Mouse (Mus musculus): ENCODE data around the gene Gm10447. TPM values are rescaled to one million over a fixed set of nuclear protein-coding genes. Genes with fewer than 3 reads are reported as not detected.

Gene Gm10447
- polyA plus RNA-seq, 1 experiment: not detected

DNA sequence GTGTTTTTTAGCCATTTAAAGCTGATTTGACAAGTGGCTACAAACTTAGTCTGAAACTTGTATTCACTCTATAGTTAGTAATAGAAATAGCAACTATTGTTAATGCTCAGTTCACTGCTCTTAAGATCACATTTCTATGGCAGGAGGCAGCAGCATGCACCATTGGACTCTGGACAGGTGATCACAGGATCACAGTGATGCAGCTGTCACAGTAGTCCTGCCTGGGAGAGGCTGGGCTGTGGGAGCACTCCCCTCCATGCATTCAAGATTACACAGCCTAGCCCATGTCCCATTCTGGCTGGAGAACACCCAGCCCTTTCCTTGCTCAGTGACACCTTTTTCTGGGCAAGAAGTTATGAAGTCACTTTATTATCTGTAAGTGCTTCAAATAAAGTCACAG lies 38.9 kb downstream of the Gm10447 start:
- TF ChIP-seq CTCF (IDR thresholded peaks at IDR 0.05; ENCODE audit: low read depth, low read length) (no peak), POLR2A (IDR thresholded peaks at IDR 0.05; ENCODE audit: borderline replicate concordance, low read depth, low read length) (no peak)
- Histone ChIP-seq H3K4me3 (ENCODE audit: insufficient read depth, low read length) (no peak overlapping the region), H3K27ac (ENCODE audit: insufficient read depth, low read depth, low read length) (no peak overlapping the region), H3K4me1 (ENCODE audit: control insufficient read depth, insufficient read depth, low read length) (no peaks in the 10 kb centered on the region)

DNA sequence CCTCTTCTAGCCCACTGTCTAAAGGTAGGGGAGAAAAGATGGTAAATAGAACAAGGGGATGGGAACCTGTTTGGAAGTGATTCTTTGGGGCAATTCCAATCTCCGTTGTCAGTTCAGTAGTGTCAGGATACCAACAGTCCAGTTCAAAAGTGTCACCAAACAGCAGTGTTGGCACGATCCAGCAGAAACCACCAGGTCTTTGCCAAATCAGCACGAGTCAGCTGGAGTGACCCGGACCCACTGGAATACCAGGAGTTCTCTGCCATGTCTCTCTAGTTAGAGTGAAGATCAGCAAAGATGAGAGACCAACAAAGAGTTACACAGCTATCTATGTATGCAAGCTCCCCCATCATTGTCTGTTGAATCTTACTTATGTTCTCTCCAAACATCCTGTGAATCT lies 43.0 kb downstream of the Gm10447 start:
- H3K27ac ChIP-seq (ENCODE audit: insufficient read depth, low read depth, low read length): no peak overlapping the region
- no peaks in the 10 kb centered on the region for H3K4me1 ChIP-seq (ENCODE audit: control insufficient read depth, insufficient read depth, low read length)
- TF ChIP-seq CTCF (IDR thresholded peaks at IDR 0.05; ENCODE audit: low read depth, low read length) (no peak), POLR2A (IDR thresholded peaks at IDR 0.05; ENCODE audit: borderline replicate concordance, low read depth, low read length) (no peak)

DNA sequence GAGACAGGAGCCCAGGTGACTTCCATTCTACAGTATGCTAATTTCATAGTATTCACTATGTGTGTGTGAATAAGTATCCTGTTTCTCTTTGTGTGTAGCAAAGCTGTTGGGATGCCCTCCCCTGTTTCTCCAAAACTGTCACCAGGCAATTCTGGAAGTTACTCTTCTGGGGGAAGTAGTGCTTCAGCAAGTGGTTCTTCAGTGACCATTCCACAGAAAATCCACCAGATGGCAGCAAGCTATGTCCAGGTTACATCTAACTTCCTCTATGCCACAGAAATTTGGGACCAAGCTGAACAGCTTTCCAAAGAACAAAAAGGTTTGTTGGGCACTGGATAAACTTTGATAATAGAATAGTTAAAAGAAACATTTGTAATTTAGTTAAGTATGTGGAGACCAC lies 45.2 kb downstream of the Gm10447 start:
- Histone ChIP-seq H3K4me1 (ENCODE audit: control insufficient read depth, insufficient read depth, low read length) (no peaks in the 10 kb centered on the region), H3K4me3 (ENCODE audit: insufficient read depth, low read length) (no peak overlapping the region), H3K27ac (ENCODE audit: insufficient read depth, low read depth, low read length) (no peak overlapping the region)
- TF ChIP-seq POLR2A (IDR thresholded peaks at IDR 0.05; ENCODE audit: borderline replicate concordance, low read depth, low read length) (no peak), CTCF (IDR thresholded peaks at IDR 0.05; ENCODE audit: low read depth, low read length) (no peak)

More for the DNA sequence above, 43.0 kb downstream of the Gm10447 start:
- H3K4me3 ChIP-seq (ENCODE audit: insufficient read depth, low read length): no peak overlapping the region

Other genes with a start within 250 kb of the Gm10447 start
- 111 and 118 TPM in 2 replicates for gene Hspa4, start 156.7 kb downstream of the Gm10447 start, polyA plus RNA-seq (2012; ENCODE audit: insufficient read depth, insufficient read length, missing spikeins)
- gene Zcchc10, start 132.4 kb downstream of the Gm10447 start, polyA plus RNA-seq (2012; ENCODE audit: insufficient read depth, insufficient read length, missing spikeins): 13.9 and 17.4 TPM in 2 replicates
- gene Aff4, start 106.3 kb downstream of the Gm10447 start, polyA plus RNA-seq (2012; ENCODE audit: insufficient read depth, insufficient read length, missing spikeins): 54.6 and 68.8 TPM in 2 replicates
- gene Leap2, start 33.9 kb downstream of the Gm10447 start, polyA plus RNA-seq (2012; ENCODE audit: insufficient read depth, insufficient read length, missing spikeins): not detected in 2 replicates
- 192 and 202 TPM in 2 replicates for gene Uqcrq, start 26.3 kb downstream of the Gm10447 start, polyA plus RNA-seq (2012; ENCODE audit: insufficient read depth, insufficient read length, missing spikeins)
- 1.5 and 1.8 TPM in 2 replicates for gene Gdf9, start 26.1 kb downstream of the Gm10447 start, polyA plus RNA-seq (2012; ENCODE audit: insufficient read depth, insufficient read length, missing spikeins)
- gene Shroom1, start 95 bp upstream of the Gm10447 start, polyA plus RNA-seq (2012; ENCODE audit: insufficient read depth, insufficient read length, missing spikeins): 0.17 TPM in 1 of 2 replicates, not detected in the other
- gene Gm9837, start 13.4 kb upstream of the Gm10447 start, polyA plus RNA-seq (2012; ENCODE audit: insufficient read depth, insufficient read length, missing spikeins): not detected in 2 replicates
- not detected in 2 replicates for gene Gm9945, start 23.1 kb upstream of the Gm10447 start, polyA plus RNA-seq (2012; ENCODE audit: insufficient read depth, insufficient read length, missing spikeins)
- gene Sowaha, start 23.2 kb upstream of the Gm10447 start, polyA plus RNA-seq (2012; ENCODE audit: insufficient read depth, insufficient read length, missing spikeins): not detected in 2 replicates
- gene Sept8, start 62.1 kb upstream of the Gm10447 start, polyA plus RNA-seq (2012; ENCODE audit: insufficient read depth, insufficient read length, missing spikeins): 65.1 and 70.0 TPM in 2 replicates
- 30.3 and 31.9 TPM in 2 replicates for gene Kif3a, start 110.3 kb upstream of the Gm10447 start, polyA plus RNA-seq (2012; ENCODE audit: insufficient read depth, insufficient read length, missing spikeins)
- not detected in 2 replicates for gene Il4, start 161.6 kb upstream of the Gm10447 start, polyA plus RNA-seq (2012; ENCODE audit: insufficient read depth, insufficient read length, missing spikeins)
- gene Il13, start 177.6 kb upstream of the Gm10447 start, polyA plus RNA-seq (2012; ENCODE audit: insufficient read depth, insufficient read length, missing spikeins): not detected in 2 replicates